Mouse (Mus musculus): Measurements from ENCODE around the gene Olfr1193. TPM values are rescaled to one million over a fixed set of nuclear protein-coding genes. Genes with fewer than 3 reads are reported as not detected.
"Not testable (repeated sequence)": the region's sequence is repeated elsewhere in the genome, so short reads cannot be mapped to it uniquely, and the experiment has no call there.

Olfr1193 gene
- polyA plus RNA-seq (2014; fragmentation: Nextera tagmentation; extraction: Ambion mirVana): not detected in 2 replicates

DNA sequence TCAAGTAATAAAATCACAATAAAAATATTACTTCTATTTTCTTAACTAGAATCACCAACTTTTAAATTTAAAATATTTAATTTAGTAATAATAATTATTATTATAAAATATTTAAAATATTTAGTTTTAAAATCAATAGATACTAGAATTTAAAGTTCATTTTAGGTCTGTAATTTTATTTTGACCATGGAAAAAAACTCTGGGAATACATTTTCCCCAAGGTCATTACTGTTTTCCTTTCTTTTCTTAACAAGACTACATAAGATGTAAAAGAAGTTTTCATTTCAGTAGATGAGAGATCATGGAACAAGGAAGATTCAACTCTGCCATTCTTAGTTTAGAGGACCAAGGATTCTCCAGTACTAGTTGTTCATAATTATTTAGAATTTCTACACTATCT, at the start of gene Olfr1193:
Gene Olfr1193, plus strand, starts transcription at position 301 of the 400 bp plus-strand sequence.
- H3K4me3 ChIP-seq (ENCODE audit: low read depth, low read length); H3K4me1 ChIP-seq (ENCODE audit: control insufficient read depth, insufficient read depth, low read length); H3K4me2 ChIP-seq (replicated peaks; ENCODE audit: low read depth, low read length); H3K27me3 ChIP-seq (ENCODE audit: control insufficient read depth, insufficient read depth, low read length); H3K27ac ChIP-seq (ENCODE audit: low read length); ATAC-seq (ENCODE audit: insufficient number of reproducible peaks, insufficient read depth, low FRiP score, low read depth); H3K36me3 ChIP-seq (ENCODE audit: control insufficient read depth, insufficient read depth, low read length); H3K9ac ChIP-seq (replicated peaks; ENCODE audit: low read depth, low read length); H3K9me3 ChIP-seq (ENCODE audit: control insufficient read depth, low read depth, low read length): not testable (repeated sequence)

DNA sequence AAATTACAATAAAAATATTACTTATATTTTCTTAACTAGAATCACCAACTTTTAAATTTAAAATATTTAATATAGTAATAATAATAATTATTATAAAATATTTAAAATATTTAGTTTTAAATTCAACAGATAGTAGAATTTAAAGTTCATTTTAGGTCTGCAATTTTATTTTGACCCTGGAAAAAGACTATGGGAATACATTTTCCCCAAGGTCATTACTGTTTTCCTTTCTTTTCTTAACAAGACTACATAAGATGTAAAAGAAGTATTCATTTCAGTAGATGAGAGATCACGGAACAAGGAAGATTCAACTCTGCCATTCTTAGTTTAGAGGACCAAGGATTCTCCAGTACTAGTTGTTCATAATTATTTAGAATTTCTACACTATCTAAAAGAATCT, 35.2 kb upstream of the Olfr1193 start, which contains the start of gene Olfr1191-ps1:
Gene Olfr1191-ps1, plus strand, starts transcription at position 301 of the 400 bp plus-strand sequence.
- not testable (repeated sequence) for H3K4me3 ChIP-seq (ENCODE audit: low read depth, low read length); H3K9me3 ChIP-seq (ENCODE audit: control insufficient read depth, low read depth, low read length); H3K4me1 ChIP-seq (ENCODE audit: control insufficient read depth, insufficient read depth, low read length); H3K27me3 ChIP-seq (ENCODE audit: control insufficient read depth, insufficient read depth, low read length); H3K9ac ChIP-seq (replicated peaks; ENCODE audit: low read depth, low read length); H3K4me2 ChIP-seq (replicated peaks; ENCODE audit: low read depth, low read length); ATAC-seq (ENCODE audit: insufficient number of reproducible peaks, insufficient read depth, low FRiP score, low read depth); H3K36me3 ChIP-seq (ENCODE audit: control insufficient read depth, insufficient read depth, low read length); H3K27ac ChIP-seq (ENCODE audit: low read length)
- WGBS: 90% methylated on average over 1 of the region's 1 CpGs

DNA sequence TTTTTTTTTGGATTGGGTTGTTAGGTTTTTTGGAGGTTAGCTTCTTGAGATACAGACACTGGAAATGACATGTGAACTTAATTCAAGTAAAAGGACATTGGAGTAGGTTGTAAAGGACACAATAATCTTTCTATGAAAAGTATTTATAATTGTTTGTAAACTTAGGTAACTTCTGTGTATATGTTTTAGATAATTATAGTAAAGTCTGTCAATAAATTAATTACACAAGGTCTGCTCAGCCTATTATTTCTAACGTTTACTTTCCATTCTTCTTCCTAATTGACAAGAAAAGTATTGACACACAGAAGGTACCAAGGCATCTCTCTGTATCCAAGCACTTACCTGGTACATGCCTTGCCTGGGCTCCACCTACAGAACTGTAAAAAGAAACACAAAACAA, 27.2 kb upstream of the Olfr1193 start, which contains the start of gene Olfr1192-ps1:
Gene Olfr1192-ps1, plus strand, starts transcription at position 301 of the 400 bp plus-strand sequence.
- Histone ChIP-seq H3K27me3 (ENCODE audit: control insufficient read depth, insufficient read depth, low read length) (no peaks in the 10 kb centered on the region), H3K9me3 (ENCODE audit: control insufficient read depth, low read depth, low read length) (no peaks in the 10 kb centered on the region), H3K36me3 (ENCODE audit: control insufficient read depth, insufficient read depth, low read length) (no peaks in the 10 kb centered on the region), H3K4me1 (ENCODE audit: control insufficient read depth, insufficient read depth, low read length) (no peaks in the 10 kb centered on the region), H3K9ac (replicated peaks; ENCODE audit: low read depth, low read length) (no peak within 1 kb of the TSS), H3K27ac (ENCODE audit: low read length) (no peak within 1 kb of the TSS), H3K4me3 (ENCODE audit: low read depth, low read length) (no peak within 1 kb of the TSS), H3K4me2 (replicated peaks; ENCODE audit: low read depth, low read length) (no peak within 1 kb of the TSS)
- no peak for ATAC-seq (ENCODE audit: insufficient number of reproducible peaks, insufficient read depth, low FRiP score, low read depth)
- 28% methylated on average over 1 of the region's 1 CpGs for WGBS

DNA sequence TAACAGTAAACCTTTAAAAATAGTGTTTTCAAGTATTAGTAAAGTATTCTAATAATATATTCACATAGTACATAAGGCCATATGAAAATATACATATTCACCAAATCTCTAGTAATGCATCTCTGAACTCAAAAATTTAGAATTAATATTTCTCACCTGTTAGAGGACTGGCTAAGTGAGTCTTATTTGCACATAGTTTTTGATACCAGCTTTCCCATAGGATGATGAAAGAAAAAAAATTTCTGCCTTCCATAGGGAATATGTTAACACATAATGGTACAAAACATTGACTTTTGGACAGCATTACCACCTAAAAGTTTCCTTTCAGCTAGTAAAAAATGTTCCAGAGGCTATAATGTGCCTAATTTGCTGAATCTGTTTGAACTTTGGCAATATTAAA, 13.7 kb downstream of the Olfr1193 start, which contains the start of gene Olfr1195:
Gene Olfr1195, minus strand, starts transcription at position 101 of the 400 bp plus-strand sequence.
- no peak for ATAC-seq (ENCODE audit: insufficient number of reproducible peaks, insufficient read depth, low FRiP score, low read depth)
- no peak within 1 kb of the TSS for H3K9ac ChIP-seq (replicated peaks; ENCODE audit: low read depth, low read length)
- no peaks in the 10 kb centered on the region for H3K27me3 ChIP-seq (ENCODE audit: control insufficient read depth, insufficient read depth, low read length)

DNA sequence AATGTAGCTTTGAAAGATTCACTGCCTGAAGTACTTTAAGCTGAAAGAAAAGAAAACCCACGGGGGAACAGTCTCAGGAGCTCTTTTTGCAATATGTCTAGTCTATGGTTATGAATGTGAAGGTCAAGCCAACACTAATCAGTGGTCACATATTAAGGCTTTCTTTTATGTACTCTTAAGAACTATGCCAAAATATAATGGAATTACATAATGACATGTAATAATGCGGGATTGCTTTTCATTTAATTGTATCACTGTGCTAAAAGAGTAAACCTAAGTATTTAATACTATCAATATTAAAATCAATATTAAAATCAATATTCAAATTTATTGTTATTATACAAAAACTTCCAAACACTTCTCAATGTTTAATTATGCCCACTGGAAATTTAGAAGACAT, 29.1 kb downstream of the Olfr1193 start, which contains the start of gene Olfr1196:
Gene Olfr1196, minus strand, starts transcription at position 101 of the 400 bp plus-strand sequence.
- Histone ChIP-seq H3K4me2 (replicated peaks; ENCODE audit: low read depth, low read length) (no peak within 1 kb of the TSS), H3K9me3 (ENCODE audit: control insufficient read depth, low read depth, low read length) (no peaks in the 10 kb centered on the region), H3K4me1 (ENCODE audit: control insufficient read depth, insufficient read depth, low read length) (no peaks in the 10 kb centered on the region), H3K27me3 (ENCODE audit: control insufficient read depth, insufficient read depth, low read length) (no peaks in the 10 kb centered on the region), H3K4me3 (ENCODE audit: low read depth, low read length) (no peak within 1 kb of the TSS), H3K36me3 (ENCODE audit: control insufficient read depth, insufficient read depth, low read length) (no peaks in the 10 kb centered on the region), H3K9ac (replicated peaks; ENCODE audit: low read depth, low read length) (no peak within 1 kb of the TSS), H3K27ac (ENCODE audit: low read length) (no peak within 1 kb of the TSS)
- 84% methylated on average over 2 of the region's 2 CpGs for WGBS
- no peak for ATAC-seq (ENCODE audit: insufficient number of reproducible peaks, insufficient read depth, low FRiP score, low read depth)

More for the DNA sequence above, 13.7 kb downstream of the Olfr1193 start, which contains the start of gene Olfr1195:
- no peak within 1 kb of the TSS for H3K27ac ChIP-seq (ENCODE audit: low read length)
- no peaks in the 10 kb centered on the region for H3K36me3 ChIP-seq (ENCODE audit: control insufficient read depth, insufficient read depth, low read length)
- H3K4me1 ChIP-seq (ENCODE audit: control insufficient read depth, insufficient read depth, low read length): no peaks in the 10 kb centered on the region
- H3K4me3 ChIP-seq (ENCODE audit: low read depth, low read length): no peak within 1 kb of the TSS
- H3K4me2 ChIP-seq (replicated peaks; ENCODE audit: low read depth, low read length): no peak within 1 kb of the TSS
- H3K9me3 ChIP-seq (ENCODE audit: control insufficient read depth, low read depth, low read length): no peaks in the 10 kb centered on the region

Other genes starting within 250 kb of the Olfr1193 start
- not detected in 2 replicates for gene Olfr1181, start 249.5 kb upstream of the Olfr1193 start, polyA plus RNA-seq (2014; fragmentation: Nextera tagmentation; extraction: Ambion mirVana)
- not detected in 2 replicates for gene Gm13757, start 226.5 kb upstream of the Olfr1193 start, polyA plus RNA-seq (2014; fragmentation: Nextera tagmentation; extraction: Ambion mirVana)
- not detected in 2 replicates for gene Olfr1183, start 220.8 kb upstream of the Olfr1193 start, polyA plus RNA-seq (2014; fragmentation: Nextera tagmentation; extraction: Ambion mirVana)
- gene Olfr1184, start 192.0 kb upstream of the Olfr1193 start, polyA plus RNA-seq (2014; fragmentation: Nextera tagmentation; extraction: Ambion mirVana): not detected in 2 replicates
- not detected in 2 replicates for gene Olfr1185-ps1, start 182.3 kb upstream of the Olfr1193 start, polyA plus RNA-seq (2014; fragmentation: Nextera tagmentation; extraction: Ambion mirVana)
- gene Olfr1186, start 157.1 kb upstream of the Olfr1193 start, polyA plus RNA-seq (2014; fragmentation: Nextera tagmentation; extraction: Ambion mirVana): not detected in 2 replicates
- not detected in 2 replicates for gene Olfr1188, start 118.7 kb upstream of the Olfr1193 start, polyA plus RNA-seq (2014; fragmentation: Nextera tagmentation; extraction: Ambion mirVana)
- gene Olfr1189, start 89.2 kb upstream of the Olfr1193 start, polyA plus RNA-seq (2014; fragmentation: Nextera tagmentation; extraction: Ambion mirVana): not detected in 2 replicates
- gene Olfr1191-ps1, start 35.1 kb upstream of the Olfr1193 start, polyA plus RNA-seq (2014; fragmentation: Nextera tagmentation; extraction: Ambion mirVana): not detected in 2 replicates
- not detected in 2 replicates for gene Olfr1192-ps1, start 27.1 kb upstream of the Olfr1193 start, polyA plus RNA-seq (2014; fragmentation: Nextera tagmentation; extraction: Ambion mirVana)
- not detected in 2 replicates for gene Olfr1195, start 13.6 kb downstream of the Olfr1193 start, polyA plus RNA-seq (2014; fragmentation: Nextera tagmentation; extraction: Ambion mirVana)
- gene Olfr1196, start 29.0 kb downstream of the Olfr1193 start, polyA plus RNA-seq (2014; fragmentation: Nextera tagmentation; extraction: Ambion mirVana): not detected in 2 replicates
- not detected in 2 replicates for gene Olfr1197, start 56.7 kb downstream of the Olfr1193 start, polyA plus RNA-seq (2014; fragmentation: Nextera tagmentation; extraction: Ambion mirVana)
- gene Olfr1198, start 75.7 kb downstream of the Olfr1193 start, polyA plus RNA-seq (2014; fragmentation: Nextera tagmentation; extraction: Ambion mirVana): not detected in 2 replicates
- gene Olfr1199, start 84.8 kb downstream of the Olfr1193 start, polyA plus RNA-seq (2014; fragmentation: Nextera tagmentation; extraction: Ambion mirVana): not detected in 2 replicates
- not detected in 2 replicates for gene Olfr1200, start 94.9 kb downstream of the Olfr1193 start, polyA plus RNA-seq (2014; fragmentation: Nextera tagmentation; extraction: Ambion mirVana)
- gene Olfr1201, start 117.4 kb downstream of the Olfr1193 start, polyA plus RNA-seq (2014; fragmentation: Nextera tagmentation; extraction: Ambion mirVana): not detected in 2 replicates
- gene Olfr1202, start 138.9 kb downstream of the Olfr1193 start, polyA plus RNA-seq (2014; fragmentation: Nextera tagmentation; extraction: Ambion mirVana): not detected in 2 replicates
- not detected in 2 replicates for gene Olfr1205, start 154.1 kb downstream of the Olfr1193 start, polyA plus RNA-seq (2014; fragmentation: Nextera tagmentation; extraction: Ambion mirVana)
- not detected in 2 replicates for gene Olfr1204, start 173.7 kb downstream of the Olfr1193 start, polyA plus RNA-seq (2014; fragmentation: Nextera tagmentation; extraction: Ambion mirVana)
- gene Olfr1206, start 187.6 kb downstream of the Olfr1193 start, polyA plus RNA-seq (2014; fragmentation: Nextera tagmentation; extraction: Ambion mirVana): not detected in 2 replicates
- gene Olfr1208, start 226.7 kb downstream of the Olfr1193 start, polyA plus RNA-seq (2014; fragmentation: Nextera tagmentation; extraction: Ambion mirVana): not detected in 2 replicates
- gene Olfr1209, start 239.5 kb downstream of the Olfr1193 start, polyA plus RNA-seq (2014; fragmentation: Nextera tagmentation; extraction: Ambion mirVana): not detected in 2 replicates